Mouse (Mus musculus) C2C12 (cell line): ENCODE measurements around the gene Pcbd1. TPM values are rescaled to one million over a fixed set of nuclear protein-coding genes. Genes with fewer than 3 reads are reported as not detected.

Experiments
- H3K27me3 ChIP-seq: one replicate; pipeline ENCODE4 v1.6.1; 2011; ENCODE audit not compliant: control insufficient read depth, insufficient read depth, insufficient read length
- H3K36me3 ChIP-seq: one replicate; pipeline ENCODE4 v1.6.1; 2011; ENCODE audit not compliant: control insufficient read depth, insufficient read depth
- H3K4me3 ChIP-seq: one replicate; pipeline ENCODE4 v1.5.1; 2011; ENCODE audit warnings: mild to moderate bottlenecking, control low read depth; ENCODE audit not compliant: poor library complexity, insufficient read depth, severe bottlenecking
- H3K79me2 ChIP-seq: one replicate; pipeline ENCODE4 v1.6.1; 2011; ENCODE audit not compliant: control insufficient read depth, insufficient read depth
- H3K79me3 ChIP-seq: one replicate; pipeline ENCODE4 v1.6.1; 2011; ENCODE audit warnings: low read depth, control low read depth
- H3ac ChIP-seq: one replicate; pipeline ENCODE3; 2011; ENCODE audit warnings: low read depth; ENCODE audit not compliant: control insufficient read depth, insufficient read length
- CEBPB ChIP-seq: IDR thresholded peaks from one replicate; pipeline ENCODE4 v1.6.1; 2011; ENCODE audit warnings: low read depth, mild to moderate bottlenecking, control low read depth, moderate library complexity
- CTCF ChIP-seq: IDR thresholded peaks from one replicate; pipeline ENCODE4 v1.5.1; 2011; ENCODE audit not compliant: control insufficient read depth, insufficient read depth, insufficient read length
- FOSL1 ChIP-seq: IDR thresholded peaks from one replicate; pipeline ENCODE4 v1.8.0; 2011; ENCODE audit warnings: mild to moderate bottlenecking, low read length; ENCODE audit not compliant: poor library complexity, insufficient read depth, severe bottlenecking
- MAX ChIP-seq: IDR thresholded peaks from one replicate; pipeline ENCODE4 v1.6.1; 2011; ENCODE audit warnings: mild to moderate bottlenecking, control low read depth
- MYOD1 ChIP-seq: IDR thresholded peaks from one replicate; pipeline ENCODE4 v1.6.1; 2011; ENCODE audit warnings: low read depth; ENCODE audit not compliant: control insufficient read depth, insufficient read length
- MYOG ChIP-seq: IDR thresholded peaks from one replicate; pipeline ENCODE4 v1.6.1; 2011; ENCODE audit not compliant: control insufficient read depth, insufficient read length; ENCODE audit errors: extremely low read depth
- USF1 ChIP-seq: IDR thresholded peaks from one replicate; pipeline ENCODE4 v1.6.1; 2011; ENCODE audit warnings: low read depth, mild to moderate bottlenecking, control low read depth, moderate library complexity
- polyA plus RNA-seq: library from polyadenylated mRNA; unstranded; fragments of >200 nt; fragmentation: generic; extraction: Trizol; gene quantifications from one replicate; pipeline ENCODE4 v1.2.1, GENCODE M21; 2012; ENCODE audit warnings: missing spikeins

Pcbd1 gene
- polyA plus RNA-seq, 1 experiment, result 0.28 TPM

DNA sequence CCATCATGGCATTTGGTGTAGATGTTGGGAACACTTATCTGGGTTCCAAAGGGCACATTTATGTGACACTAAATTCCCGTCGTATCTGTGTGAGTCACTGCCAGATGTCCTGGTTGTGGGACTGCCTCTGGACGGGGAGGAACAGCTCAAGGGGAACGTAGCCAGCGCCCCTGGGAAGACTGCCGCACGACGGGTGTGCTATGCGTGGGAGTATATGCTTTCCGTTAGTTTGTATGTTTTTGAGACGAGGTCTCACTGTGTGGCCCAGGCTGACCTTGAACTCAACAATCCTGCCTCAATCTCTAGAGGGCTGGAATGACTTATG lies 8.2 kb upstream of the Pcbd1 start:
- H3K27me3 ChIP-seq, result no peaks in the 10 kb centered on the region
- no peak overlapping the region for H3ac ChIP-seq
- no peaks in the 10 kb centered on the region for H3K79me2 ChIP-seq
- no peak overlapping the region for H3K4me3 ChIP-seq
- no peaks in the 10 kb centered on the region for H3K36me3 ChIP-seq
- no peaks in the 10 kb centered on the region for H3K79me3 ChIP-seq
- no peak for TF ChIP-seq MYOD1
- no peak for TF ChIP-seq MAX
- TF ChIP-seq FOSL1, result no peak
- TF ChIP-seq MYOG, result no peak
- no peak for TF ChIP-seq CTCF
- TF ChIP-seq USF1, result no peak
- TF ChIP-seq CEBPB, result no peak

DNA sequence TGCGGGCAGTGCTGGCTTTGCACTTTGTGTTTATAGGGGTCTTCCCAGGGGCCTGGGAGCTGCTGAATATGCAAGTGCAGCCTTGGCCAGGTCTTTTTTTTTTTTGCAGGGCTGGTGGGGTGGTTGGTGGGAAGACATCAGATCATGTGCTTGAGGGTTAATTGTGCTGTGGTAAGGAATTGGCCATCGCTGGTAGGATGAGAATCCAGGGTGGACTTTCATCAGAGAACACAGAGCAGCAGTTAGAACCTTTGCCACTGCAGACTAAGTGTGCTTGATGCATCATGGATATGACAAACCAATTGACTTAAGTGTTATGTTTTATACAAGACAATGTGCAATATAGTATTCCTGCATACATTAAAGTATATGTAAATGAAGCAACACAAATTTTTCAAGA lies 3.8 kb upstream of the Pcbd1 start:
- no peaks in the 10 kb centered on the region for H3K36me3 ChIP-seq
- TF ChIP-seq CEBPB (no peak), MYOG (no peak), FOSL1 (no peak), CTCF (no peak), MYOD1 (no peak), USF1 (no peak), MAX (no peak)
- no peak overlapping the region for H3K4me3 ChIP-seq
- H3ac ChIP-seq, result no peak overlapping the region
- H3K27me3 ChIP-seq, result no peaks in the 10 kb centered on the region
- H3K79me3 ChIP-seq, result no peaks in the 10 kb centered on the region
- no peaks in the 10 kb centered on the region for H3K79me2 ChIP-seq

DNA sequence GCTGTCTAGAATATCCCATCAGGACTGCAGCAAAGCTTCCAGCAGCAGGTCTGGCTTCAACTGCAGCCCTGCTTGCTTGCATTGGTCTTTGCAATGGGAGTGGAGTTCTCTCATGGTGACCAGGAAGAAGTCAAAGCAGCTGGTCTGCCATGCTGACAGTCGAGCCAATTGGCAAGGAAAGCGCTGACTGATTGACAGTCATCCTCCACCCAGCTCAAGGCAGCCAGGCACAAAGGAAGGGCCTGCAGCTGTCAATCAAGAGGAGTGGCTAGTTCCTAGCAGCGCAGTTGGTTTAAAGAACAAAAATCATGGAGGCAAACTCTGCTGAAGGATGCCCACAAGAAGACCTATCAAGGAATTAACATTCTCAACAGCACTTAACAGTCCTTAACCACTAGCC lies 2.6 kb upstream of the Pcbd1 start:
- Histone ChIP-seq H3K27me3 (no peaks in the 10 kb centered on the region), H3K79me3 (no peaks in the 10 kb centered on the region), H3K4me3 (no peak overlapping the region), H3ac (no peak overlapping the region), H3K79me2 (no peaks in the 10 kb centered on the region), H3K36me3 (no peaks in the 10 kb centered on the region)
- TF ChIP-seq FOSL1 (no peak), MYOG (no peak), CEBPB (no peak), MYOD1 (no peak), USF1 (no peak), CTCF (no peak)

DNA sequence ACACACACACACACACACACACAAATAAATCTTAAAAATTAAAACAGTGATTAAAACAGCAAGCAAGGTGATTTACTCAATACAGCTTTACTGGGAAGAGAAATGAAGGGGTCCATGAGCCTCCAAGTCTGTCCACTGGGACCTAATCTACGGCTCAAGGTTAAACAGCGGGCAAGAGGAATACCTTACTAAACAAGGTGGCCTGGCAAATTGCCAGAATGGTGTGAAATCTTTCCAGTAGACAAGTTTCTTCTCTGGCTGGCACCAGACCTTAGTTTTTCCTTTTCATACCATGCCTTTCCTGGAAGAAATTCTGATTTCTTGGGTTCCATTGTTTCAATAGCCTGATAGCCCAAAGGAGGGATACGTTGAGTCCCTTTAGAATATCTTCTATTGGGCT lies 663 bp upstream of the Pcbd1 start:
- H3K79me3 ChIP-seq, result no peaks in the 10 kb centered on the region
- no peaks in the 10 kb centered on the region for H3K79me2 ChIP-seq
- no peak for TF ChIP-seq CEBPB
- no peak for TF ChIP-seq MAX
- TF ChIP-seq FOSL1, result no peak
- TF ChIP-seq USF1, result no peak
- TF ChIP-seq MYOG, result no peak
- no peak for TF ChIP-seq CTCF
- no peak for TF ChIP-seq MYOD1
- no peaks in the 10 kb centered on the region for H3K36me3 ChIP-seq
- no peaks in the 10 kb centered on the region for H3K27me3 ChIP-seq
- H3K4me3 ChIP-seq, result no peak overlapping the region
- no peak overlapping the region for H3ac ChIP-seq

DNA sequence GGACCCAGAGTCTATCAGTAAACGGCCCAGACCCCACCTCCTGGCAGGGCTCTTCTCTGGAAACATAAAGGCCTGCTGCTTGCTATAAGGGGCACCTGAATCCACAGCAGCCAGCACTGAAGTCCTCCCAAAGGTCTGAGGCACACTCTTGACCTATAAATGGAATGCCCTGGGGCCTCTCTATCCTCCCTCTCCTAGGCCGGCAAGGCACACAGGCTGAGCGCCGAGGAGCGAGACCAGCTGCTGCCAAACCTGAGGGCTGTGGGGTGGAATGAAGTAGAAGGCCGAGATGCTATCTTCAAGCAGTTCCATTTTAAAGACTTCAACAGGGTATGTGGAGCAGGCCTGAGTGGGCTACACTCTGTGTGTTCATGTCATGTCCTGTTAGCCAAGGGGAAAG lies 2.7 kb downstream of the Pcbd1 start:
- no peak overlapping the region for H3K4me3 ChIP-seq
- no peaks in the 10 kb centered on the region for H3K36me3 ChIP-seq
- H3K79me3 ChIP-seq, result no peaks in the 10 kb centered on the region
- TF ChIP-seq FOSL1 (no peak), MYOD1 (no peak), CTCF (no peak), MAX (no peak), USF1 (no peak), MYOG (no peak), CEBPB (no peak)
- H3K79me2 ChIP-seq, result no peaks in the 10 kb centered on the region
- H3K27me3 ChIP-seq, result no peaks in the 10 kb centered on the region
- H3ac ChIP-seq, result no peak overlapping the region

DNA sequence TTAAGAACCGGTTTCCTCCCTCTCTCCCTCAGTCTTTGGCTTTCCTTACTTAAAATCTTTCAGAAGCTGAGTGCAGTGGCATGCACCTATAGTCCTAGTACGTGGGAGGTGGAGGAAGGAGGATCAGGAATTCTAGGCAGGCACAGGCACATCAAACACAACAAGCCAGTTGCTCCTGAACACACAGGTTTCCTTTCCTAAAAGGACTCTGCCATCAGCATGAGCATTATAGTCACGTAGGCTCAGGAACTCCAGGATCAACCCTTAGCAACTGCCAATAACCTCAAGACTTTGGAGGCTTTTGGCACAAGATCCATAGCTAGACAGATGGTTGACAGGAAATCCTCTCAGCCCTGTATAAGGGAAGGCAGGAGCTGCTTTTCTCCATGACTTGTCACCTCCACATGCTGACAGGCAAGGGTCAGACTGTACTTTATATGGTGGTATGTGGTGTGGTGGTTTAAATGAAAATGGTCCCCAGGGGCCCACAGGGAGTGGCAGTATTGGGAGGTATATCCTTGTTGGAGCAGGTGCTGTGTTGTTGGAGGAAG lies 14.5 kb downstream of the Pcbd1 start:
- peaks cover 97% of the 10 kb centered on the region for H3K36me3 ChIP-seq
- H3K27me3 ChIP-seq, result no peaks in the 10 kb centered on the region
- no peaks in the 10 kb centered on the region for H3K79me2 ChIP-seq
- H3K4me3 ChIP-seq, result no peak overlapping the region
- no peak for TF ChIP-seq MAX
- TF ChIP-seq FOSL1, result no peak
- no peak for TF ChIP-seq CEBPB
- TF ChIP-seq MYOD1, result no peak
- TF ChIP-seq CTCF, result no peak
- no peak for TF ChIP-seq USF1
- no peaks in the 10 kb centered on the region for H3K79me3 ChIP-seq
- no peak overlapping the region for H3ac ChIP-seq
